Mouse (Mus musculus): ENCODE results near the gene Defa26. TPM values are rescaled to one million over a fixed set of nuclear protein-coding genes. Genes with fewer than 3 reads are reported as not detected.
"Not testable (repeated sequence)": the region's sequence is repeated elsewhere in the genome, so short reads cannot be mapped to it uniquely, and the experiment has no call there.

Gene Defa26
- polyA plus RNA-seq (2012; rRNA removed): not detected in 2 replicates

- not testable (repeated sequence) for H3K36me3 ChIP-seq (ENCODE audit: control insufficient read depth, insufficient read depth, low read length); H3K27ac ChIP-seq (ENCODE audit: control insufficient read depth, insufficient read depth, low read depth, low read length); H3K4me1 ChIP-seq (ENCODE audit: control insufficient read depth, insufficient read depth, low read length); H3K4me3 ChIP-seq (ENCODE audit: control insufficient read depth, low read depth, low read length); H3K27me3 ChIP-seq (ENCODE audit: control insufficient read depth, insufficient read depth, low read length)
Observed at GRCm38 (mm10) chr8:21617883-21618282, at the start of gene Defa26. Gene Defa26, plus strand, starts transcription at chr8:21618183.

- H3K4me3 ChIP-seq (ENCODE audit: control insufficient read depth, low read depth, low read length); H3K4me1 ChIP-seq (ENCODE audit: control insufficient read depth, insufficient read depth, low read length); H3K27me3 ChIP-seq (ENCODE audit: control insufficient read depth, insufficient read depth, low read length); H3K27ac ChIP-seq (ENCODE audit: control insufficient read depth, insufficient read depth, low read depth, low read length); H3K36me3 ChIP-seq (ENCODE audit: control insufficient read depth, insufficient read depth, low read length): not testable (repeated sequence)
Observed at GRCm38 (mm10) chr8:21582706-21583105, 35.3 kb upstream of the Defa26 start, which contains the start of gene Defa28. Gene Defa28, plus strand, starts transcription at chr8:21583006.

- not testable (repeated sequence) for H3K4me1 ChIP-seq (ENCODE audit: control insufficient read depth, insufficient read depth, low read length); H3K27me3 ChIP-seq (ENCODE audit: control insufficient read depth, insufficient read depth, low read length); H3K4me3 ChIP-seq (ENCODE audit: control insufficient read depth, low read depth, low read length); H3K36me3 ChIP-seq (ENCODE audit: control insufficient read depth, insufficient read depth, low read length); H3K27ac ChIP-seq (ENCODE audit: control insufficient read depth, insufficient read depth, low read depth, low read length)
Observed at GRCm38 (mm10) chr8:21594408-21594807, 23.6 kb upstream of the Defa26 start, which contains the start of gene Gm7861. Gene Gm7861, minus strand, starts transcription at chr8:21594508.

- H3K4me1 ChIP-seq (ENCODE audit: control insufficient read depth, insufficient read depth, low read length); H3K4me3 ChIP-seq (ENCODE audit: control insufficient read depth, low read depth, low read length); H3K27ac ChIP-seq (ENCODE audit: control insufficient read depth, insufficient read depth, low read depth, low read length); H3K36me3 ChIP-seq (ENCODE audit: control insufficient read depth, insufficient read depth, low read length); H3K27me3 ChIP-seq (ENCODE audit: control insufficient read depth, insufficient read depth, low read length): not testable (repeated sequence)
Observed at GRCm38 (mm10) chr8:21655480-21655879, 37.5 kb downstream of the Defa26 start, which contains the start of gene Defa17. Gene Defa17, plus strand, starts transcription at chr8:21655780.

- not testable (repeated sequence) for H3K4me1 ChIP-seq (ENCODE audit: control insufficient read depth, insufficient read depth, low read length); H3K4me3 ChIP-seq (ENCODE audit: control insufficient read depth, low read depth, low read length); H3K27ac ChIP-seq (ENCODE audit: control insufficient read depth, insufficient read depth, low read depth, low read length); H3K27me3 ChIP-seq (ENCODE audit: control insufficient read depth, insufficient read depth, low read length); H3K36me3 ChIP-seq (ENCODE audit: control insufficient read depth, insufficient read depth, low read length)
Observed at GRCm38 (mm10) chr8:21665497-21665896, 47.5 kb downstream of the Defa26 start, which contains the start of gene Defa34. Gene Defa34, plus strand, starts transcription at chr8:21665797.

Other genes starting within 250 kb of the Defa26 start
- not detected in 2 replicates for gene Defa2, start 239.7 kb upstream of the Defa26 start, polyA plus RNA-seq (2012; rRNA removed)
- gene Defa33, start 226.4 kb upstream of the Defa26 start, polyA plus RNA-seq (2012; rRNA removed): not detected in 2 replicates
- not detected in 2 replicates for gene Defa36, start 190.8 kb upstream of the Defa26 start, polyA plus RNA-seq (2012; rRNA removed)
- not detected in 2 replicates for gene Gm7849, start 161.6 kb upstream of the Defa26 start, polyA plus RNA-seq (2012; rRNA removed)
- gene Defa20, start 108.9 kb upstream of the Defa26 start, polyA plus RNA-seq (2012; rRNA removed): not detected in 2 replicates
- gene Defa32, start 89.2 kb upstream of the Defa26 start, polyA plus RNA-seq (2012; rRNA removed): not detected in 2 replicates
- not detected in 2 replicates for gene Defa37, start 52.8 kb upstream of the Defa26 start, polyA plus RNA-seq (2012; rRNA removed)
- not detected in 2 replicates for gene Defa28, start 35.2 kb upstream of the Defa26 start, polyA plus RNA-seq (2012; rRNA removed)
- not detected in 2 replicates for gene Gm7861, start 23.7 kb upstream of the Defa26 start, polyA plus RNA-seq (2012; rRNA removed)
- gene Defa17, start 37.6 kb downstream of the Defa26 start, polyA plus RNA-seq (2012; rRNA removed): not detected in 2 replicates
- gene Defa34, start 47.6 kb downstream of the Defa26 start, polyA plus RNA-seq (2012; rRNA removed): not detected in 2 replicates
- not detected in 2 replicates for gene AY761184, start 85.5 kb downstream of the Defa26 start, polyA plus RNA-seq (2012; rRNA removed)
- gene Defa24, start 116.3 kb downstream of the Defa26 start, polyA plus RNA-seq (2012; rRNA removed): not detected in 2 replicates
- not detected in 2 replicates for gene Defb50, start 205.4 kb downstream of the Defa26 start, polyA plus RNA-seq (2012; rRNA removed)
- gene Defb2, start 221.7 kb downstream of the Defa26 start, polyA plus RNA-seq (2012; rRNA removed): 37.7 TPM in 1 of 2 replicates, not detected in the other
- gene Defb10, start 240.7 kb downstream of the Defa26 start, polyA plus RNA-seq (2012; rRNA removed): 1.4 TPM in 1 of 2 replicates, not detected in the other

Data from testis, adult 2 months (tissue).